8 mouse cellular contexts compared by ENCODE assay signal in genomic region chr14:40958083-40958985, GRCm38 (mm10). TPM values are rescaled to one million over a fixed set of nuclear protein-coding genes. Genes with fewer than 3 reads are reported as not detected.
A peak's percentile ranks its signal among the peaks of the same experiment; 100 is the strongest.
DNase-seq lines count a peak whose midpoint lies in the region; ATAC-seq and TF ChIP-seq lines count a peak whose summit lies in the region.

No protein-coding gene starts in this region.

- H3K4me2 ChIP-seq in hindbrain, embryonic 15.5 days, result no peak overlapping the region

- WGBS in hindbrain, embryonic 15.5 days, result 22% methylated on average over 4 of the region's 4 CpGs
- WGBS in small intestine, adult 2 months, result 24% methylated on average over 4 of the region's 4 CpGs

- no peaks in the 10 kb centered on the region for H3K9me3 ChIP-seq in hindbrain, embryonic 15.5 days

- no peak for TF ChIP-seq CTCF in Patski (IDR thresholded peaks at IDR 0.05)
- no peak for TF ChIP-seq CTCF in small intestine, adult 2 months (IDR thresholded peaks at IDR 0.05; ENCODE audit: extremely low read depth, insufficient read length, insufficient replicate concordance, low read depth, low read length)

- TF ChIP-seq POLR2A in small intestine, adult 2 months (IDR thresholded peaks at IDR 0.05; ENCODE audit: low read depth, low read length), result no peak

- no peak overlapping the region for H3K4me3 ChIP-seq in hindbrain, embryonic 15.5 days
- no peak overlapping the region for H3K4me3 ChIP-seq in small intestine, adult 2 months (ENCODE audit: low read depth, low read length)

- POLR2A ChIA-PET in Patski (lab: Charles Lee), result interaction anchor here (1.0 kb wide), 2 partner anchors 8 to 56 kb away, joined by 3 read pairs; no protein-coding TSS in a partner anchor

- peak; percentile 10 for ATAC-seq in Patski
- no peak for ATAC-seq in hindbrain, embryonic 15.5 days (ENCODE audit: low FRiP score, low read depth)

- CTCF ChIA-PET in Patski (lab: Charles Lee), result interaction anchor here (0.8 to 5.4 kb wide), 5 partner anchors 8 to 40 kb away, joined by 3 to 28 read pairs (median 4); no protein-coding TSS in a partner anchor

- H3K27me3 ChIP-seq in Patski, result no peaks in the 10 kb centered on the region
- no peaks in the 10 kb centered on the region for H3K27me3 ChIP-seq in hindbrain, embryonic 15.5 days
- H3K27me3 ChIP-seq in small intestine, adult 2 months (ENCODE audit: control insufficient read depth, insufficient read depth, low read length), result no peaks in the 10 kb centered on the region

- no peak overlapping the region for H3K9ac ChIP-seq in hindbrain, embryonic 15.5 days

- no peaks in the 10 kb centered on the region for H3K36me3 ChIP-seq in hindbrain, embryonic 15.5 days
- H3K36me3 ChIP-seq in small intestine, adult 2 months (ENCODE audit: control insufficient read depth, insufficient read depth, low read length), result no peaks in the 10 kb centered on the region

- H3K4me1 ChIP-seq in hindbrain, embryonic 15.5 days (replicated peaks), result peaks cover 72% of the 10 kb centered on the region
- peaks cover 58% of the 10 kb centered on the region for H3K4me1 ChIP-seq in small intestine, adult 2 months (ENCODE audit: control insufficient read depth, insufficient read depth, insufficient read length, low read length)

- DNase-seq in kidney, postnatal 4 days, result peak; percentile 42 to 44
- no peak for DNase-seq in kidney, postnatal 14 days
- no peak for DNase-seq in Patski (ENCODE audit: low read depth, low spot score)
- peak; percentile 70 to 85 for DNase-seq in frontal cortex, postnatal 36 days (ENCODE audit: low spot score in 2 of 2)
- peak; percentile 42 for DNase-seq in lung, postnatal 10 days
- DNase-seq in c-Kit-positive CD71-positive TER-119-positive erythroid progenitor cells, embryonic 14.5 days (ENCODE audit: low spot score), result no peak

- H3K27ac ChIP-seq in hindbrain, embryonic 15.5 days (replicated peaks), result peak overlapping the region; percentile 38
- H3K27ac ChIP-seq in small intestine, adult 2 months (ENCODE audit: insufficient read depth, low read depth, low read length), result peak overlapping the region; percentile 48

- in situ Hi-C loops in Patski (cut with MboI; ENCODE audit: low pct_unique_long_range_greater_than_20kb), result no loop called here

RNA-seq across cellular contexts. Expression of gene Tspan14, which starts 8.3 kb away (rescaled TPM):
- 59.0 TPM for polyA plus RNA-seq in Patski (2021)
- 61.1 and 61.7 TPM in 2 replicates for polyA plus RNA-seq in hindbrain, embryonic 15.5 days (2015; fragmentation: Nextera tagmentation; extraction: Ambion mirVana)
- 18.4 and 38.2 TPM in 2 replicates for polyA plus RNA-seq in small intestine, adult 2 months (2012; rRNA removed)

RNA-seq across cellular contexts. Expression of gene Fam213a, which starts 55.3 kb away (rescaled TPM):
- polyA plus RNA-seq in Patski (2021), result 13.2 TPM
- 92.1 and 107 TPM in 2 replicates for polyA plus RNA-seq in hindbrain, embryonic 15.5 days (2015; fragmentation: Nextera tagmentation; extraction: Ambion mirVana)
- polyA plus RNA-seq in small intestine, adult 2 months (2012; rRNA removed), result 16.7 and 29.9 TPM in 2 replicates

Comparison
In these comparisons a context has a peak if more than half of its experiments do, and no peak if none do; other contexts are left out.
1. DNase-seq: peak in kidney, postnatal 4 days (2 of 2), frontal cortex, postnatal 36 days (2 of 2) and lung, postnatal 10 days (single experiment); none in kidney, postnatal 14 days (single experiment), Patski (single experiment) and c-Kit-positive CD71-positive TER-119-positive erythroid progenitor cells, embryonic 14.5 days (single experiment).